Mouse (Mus musculus) cerebellum, adult 8-10 months (tissue): ENCODE results near the gene Mpv17l.
"Not testable (repeated sequence)": the region's sequence is repeated elsewhere in the genome, so short reads cannot be mapped to it uniquely, and the experiment has no call there.

Experiments
- DNase-seq: peaks from one replicate; pipeline ENCODE4 v3.0.0; 2022

Mpv17l gene

DNA sequence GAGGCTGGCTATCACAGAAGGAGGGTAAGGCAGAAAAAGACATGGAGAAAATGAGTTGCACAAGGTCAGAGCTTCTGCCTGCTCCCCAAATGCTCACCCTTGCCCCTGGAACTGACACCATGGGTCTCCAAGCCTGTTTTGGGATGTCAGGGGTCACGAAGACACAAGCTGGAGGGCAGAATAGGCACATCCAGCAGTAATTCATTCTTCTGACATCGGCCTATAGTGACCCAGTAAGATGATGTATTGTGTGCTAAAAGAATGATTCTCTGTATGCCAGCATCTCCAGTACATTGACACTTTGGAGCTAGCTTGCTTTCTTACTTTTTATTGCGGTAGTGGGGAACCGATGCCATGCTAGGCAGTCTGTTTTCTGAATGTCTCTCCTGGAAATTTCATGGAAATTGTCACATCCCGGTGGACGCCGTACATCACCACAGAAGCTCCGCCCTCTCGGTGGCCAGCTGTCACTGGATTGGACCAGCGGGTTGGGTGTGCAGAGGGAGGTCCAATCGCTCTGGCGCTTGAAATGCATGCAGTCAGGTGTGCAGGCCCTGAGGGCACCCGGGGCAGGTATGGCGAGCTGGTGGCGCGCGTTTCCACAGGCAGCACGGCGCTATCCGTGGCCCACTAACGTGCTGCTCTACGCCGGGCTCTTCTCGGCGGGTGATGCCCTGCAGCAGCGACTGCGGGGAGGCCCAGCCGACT lies 37.3 kb downstream of the Mpv17l start:
- DNase-seq, result peak; percentile 91

GRCm38 (mm10) chr16:13940847-13941395 lies 38.0 kb downstream of the Mpv17l start:
- DNase-seq, result no peak

DNA sequence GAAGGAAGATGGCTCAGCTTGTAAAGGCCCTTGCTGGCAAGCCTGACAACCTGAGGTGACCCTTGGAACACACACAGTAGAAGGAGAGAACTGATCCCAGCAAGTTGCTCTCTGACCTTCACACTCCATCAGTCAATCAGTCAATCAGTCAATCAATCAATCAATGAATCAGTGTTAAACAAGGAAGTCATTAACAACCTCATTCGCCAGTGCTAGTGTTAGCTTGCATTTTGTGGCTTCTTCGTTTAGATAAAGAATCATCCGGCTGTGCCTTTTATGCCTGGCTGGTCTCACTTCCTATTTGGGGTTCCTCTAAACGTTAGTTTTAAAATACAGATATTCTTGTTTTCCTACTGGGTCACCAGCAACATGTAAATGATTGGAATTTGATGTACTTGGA lies 41.2 kb downstream of the Mpv17l start:
- no peak for DNase-seq

DNA sequence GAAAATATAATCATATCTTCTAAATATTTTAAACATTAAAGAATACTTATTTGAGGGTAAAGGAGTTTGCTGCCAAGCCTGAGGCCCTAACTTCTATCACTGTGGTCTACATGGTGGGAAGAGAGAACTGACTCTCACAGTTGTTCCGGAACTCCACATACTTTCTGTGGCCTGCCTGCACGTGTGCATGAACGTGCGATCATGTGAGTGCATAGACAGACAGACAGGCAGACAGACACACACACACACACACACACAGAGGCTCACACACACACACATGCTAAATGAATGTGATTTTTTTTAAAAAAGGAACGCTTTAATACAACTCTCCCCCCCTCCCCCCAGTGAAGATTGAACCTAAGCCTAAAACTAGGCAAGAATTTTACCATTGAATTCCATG lies 41.8 kb downstream of the Mpv17l start:
- DNase-seq, result no peak

DNA sequence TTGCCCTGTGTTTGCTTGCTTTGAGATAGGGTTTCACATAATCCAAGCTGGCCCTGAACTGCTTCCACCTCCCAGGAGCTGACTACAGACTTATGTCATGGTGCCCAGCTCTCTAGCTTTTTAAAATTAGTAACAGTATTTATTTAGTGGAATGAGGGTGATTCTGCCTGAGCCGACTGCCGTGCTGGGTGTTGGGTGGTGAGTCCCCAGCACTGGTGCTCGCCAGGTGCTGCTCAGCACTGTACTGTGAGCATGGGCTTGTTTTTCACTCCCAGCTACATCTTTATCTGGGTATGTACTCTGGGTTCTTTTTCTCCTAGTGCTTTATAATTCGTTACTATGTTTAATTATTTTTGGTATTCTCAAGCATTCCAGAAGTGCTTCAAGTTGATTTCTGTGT lies 42.2 kb downstream of the Mpv17l start:
- DNase-seq, result no peak

GRCm38 (mm10) chr16:13946306-13946705 lies 43.3 kb downstream of the Mpv17l start:
- no peak for DNase-seq

GRCm38 (mm10) chr16:13951245-13951644 lies 48.3 kb downstream of the Mpv17l start:
- no peak for DNase-seq

DNA sequence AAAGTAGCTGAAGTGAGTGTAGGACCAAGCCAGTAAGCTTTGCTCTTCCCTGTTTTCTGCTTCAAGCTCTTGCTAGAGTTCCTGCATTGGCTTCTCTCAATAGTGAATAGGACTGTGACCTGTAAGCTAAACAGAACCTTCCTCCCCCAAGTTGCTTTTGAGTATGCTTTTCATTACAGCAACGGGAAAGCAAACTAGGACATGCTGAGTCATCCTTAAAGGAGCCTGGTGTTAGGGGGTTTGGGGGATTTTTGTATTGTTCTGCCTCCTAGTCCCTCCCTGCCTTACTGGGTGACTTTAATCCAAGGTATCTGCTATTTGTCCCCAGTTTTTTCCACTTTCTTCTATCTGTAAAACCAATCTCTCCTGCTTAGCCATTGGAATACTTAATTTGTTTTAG lies 59.1 kb downstream of the Mpv17l start:
- no peak for DNase-seq

DNA sequence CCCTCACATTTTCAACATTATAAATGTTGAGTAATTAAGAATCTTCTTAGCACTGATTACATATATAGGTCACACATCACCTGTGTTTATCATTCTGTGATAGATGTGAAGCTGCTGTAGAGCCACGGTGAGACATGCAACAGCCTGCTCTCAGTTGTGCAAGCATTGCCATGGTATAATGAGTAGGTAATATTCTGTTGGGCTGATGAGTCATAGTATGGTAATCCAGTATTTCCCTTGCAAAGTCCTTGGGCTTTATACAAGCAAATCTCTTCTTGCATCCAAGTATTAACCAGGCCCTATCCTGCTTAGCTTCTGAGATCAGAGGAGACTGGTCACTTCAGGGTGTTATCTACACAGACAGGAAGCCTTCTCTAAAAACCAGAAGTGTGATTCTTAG lies 66.1 kb downstream of the Mpv17l start:
- DNase-seq, result no peak

DNA sequence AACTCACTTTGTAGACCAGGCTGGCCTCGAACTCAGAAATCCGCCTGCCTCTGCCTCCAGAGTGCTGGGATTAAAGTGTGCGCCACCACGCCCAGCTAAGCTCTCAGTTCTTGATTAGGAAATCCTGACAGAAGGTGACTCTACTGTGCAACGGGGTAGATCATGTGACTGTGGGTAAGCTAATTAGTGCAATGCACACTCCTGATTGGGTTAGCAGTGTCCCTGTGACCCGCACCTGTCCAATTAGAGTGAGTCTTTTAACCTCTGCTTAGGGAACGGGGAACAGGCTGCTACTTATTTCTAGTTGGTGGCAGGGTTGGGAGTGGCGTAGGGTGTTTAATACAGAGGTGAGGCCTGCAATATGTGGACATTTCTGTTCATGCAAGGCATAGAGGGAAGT lies 69.1 kb downstream of the Mpv17l start:
- no peak for DNase-seq

- not testable (repeated sequence) for DNase-seq
Observed at GRCm38 (mm10) chr16:13976358-13976896, 73.5 kb downstream of the Mpv17l start.

GRCm38 (mm10) chr16:13977026-13977425 lies 74.1 kb downstream of the Mpv17l start:
- not testable (repeated sequence) for DNase-seq

- DNase-seq, result not testable (repeated sequence)
Observed at GRCm38 (mm10) chr16:13981726-13982125, 78.8 kb downstream of the Mpv17l start.

GRCm38 (mm10) chr16:13983161-13983560 lies 80.2 kb downstream of the Mpv17l start:
- DNase-seq, result no peak

GRCm38 (mm10) chr16:13986197-13986573 lies 83.2 kb downstream of the Mpv17l start:
- DNase-seq, result no peak

GRCm38 (mm10) chr16:13986574-13987478 lies 83.9 kb downstream of the Mpv17l start, which contains the start of the genes 2900011O08Rik and Ifitm7:
Gene 2900011O08Rik, plus strand, starts transcription at chr16:13986604.
Gene Ifitm7, minus strand, starts transcription at chr16:13986888.
- peak; percentile 67 for DNase-seq

DNA sequence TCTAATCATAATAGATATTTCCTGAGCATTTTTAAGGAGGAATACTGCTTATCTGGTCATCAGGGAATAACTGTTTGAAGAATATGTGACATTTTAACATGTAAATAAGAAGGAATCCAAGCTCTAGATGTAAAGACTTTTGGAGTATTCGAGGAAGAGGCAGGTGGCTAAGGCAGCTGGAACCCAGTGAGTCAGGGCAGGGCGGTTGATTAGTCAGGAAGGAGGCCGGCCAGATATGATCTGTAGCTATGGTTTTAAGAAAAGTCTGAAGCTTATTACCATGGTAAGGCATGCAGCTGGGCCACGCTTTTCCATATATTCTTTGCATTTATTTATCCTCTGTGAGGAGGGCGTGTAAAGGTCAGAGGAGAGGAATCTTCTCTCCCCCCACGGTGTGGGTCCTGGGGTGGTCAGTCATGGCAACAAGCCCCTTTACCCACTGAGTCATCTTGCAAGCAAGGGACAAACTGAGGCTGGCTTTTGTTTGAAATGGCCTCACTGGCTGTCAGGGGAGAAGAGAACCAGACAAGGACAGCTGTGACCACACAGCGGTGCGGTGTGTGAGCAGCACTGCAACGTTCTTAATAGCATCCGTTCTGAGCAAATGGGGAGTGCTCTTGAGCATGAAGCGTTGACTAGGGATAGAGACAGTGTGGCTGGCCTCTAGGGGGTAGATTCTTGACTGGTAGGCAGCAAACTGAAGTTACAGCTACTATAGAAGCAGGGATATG lies 89.7 kb downstream of the Mpv17l start:
- no peak for DNase-seq

GRCm38 (mm10) chr16:13994076-13994475 lies 91.1 kb downstream of the Mpv17l start:
- DNase-seq, result no peak

- no peak for DNase-seq
Observed at GRCm38 (mm10) chr16:13994502-13994901, 91.5 kb downstream of the Mpv17l start.
